In genomic region chr7:103942730-103943129, GRCm38 (mm10) we compare ENCODE assay signal across 8 mouse cellular contexts. TPM values are rescaled to one million over a fixed set of nuclear protein-coding genes. Genes with fewer than 3 reads are reported as not detected.
A peak's percentile ranks its signal among the peaks of the same experiment; 100 is the strongest.
DNase-seq lines count a peak whose midpoint lies in the region; ATAC-seq and TF ChIP-seq lines count a peak whose summit lies in the region.
"Had no signal": no experiment of that assay in that cellular context is flagged by ENCODE, and none has a peak within 500 bp of the region (broad histone marks: within the 10 kb centered on the region; RNA-seq: fewer than 3 reads in every experiment).

No protein-coding gene starts in this region.

- intact Hi-C loops in left cerebral cortex, adult 2 months (cut with DNase I), result loop anchor here (2.0 kb wide), 1 partner anchor 1430 kb away; no protein-coding TSS in a partner anchor
- intact Hi-C loops in left cerebral cortex, postnatal 36 days (cut with DNase I), result no loop called here

- DNase-seq in left cerebral cortex, adult 2 months (ENCODE audit: extremely low spot score in 1 of 2, low spot score in 2 of 2), result peak in 1 of 2 experiments; percentile 13
- DNase-seq in left cerebral cortex, postnatal 36 days (ENCODE audit: low spot score in 2 of 2), result no peak
- peak; percentile 6 for DNase-seq in G1E (ENCODE audit: low spot score)
- peak; percentile 81 for DNase-seq in hindbrain, embryonic 11.5 days (ENCODE audit: low spot score)
- peak; percentile 84 for DNase-seq in lung, embryonic 14.5 days
- peak; percentile 65 to 81 for DNase-seq in spleen, postnatal 4 days (ENCODE audit: low spot score in 2 of 2)

- peak; percentile 54 for TF ChIP-seq CTCF in left cerebral cortex, adult 2 months (IDR thresholded peaks at IDR 0.05)
- peak; percentile 80 for TF ChIP-seq CTCF in G1E (IDR thresholded peaks at IDR 0.05; ENCODE audit: low read depth, low read length)
- TF ChIP-seq CTCF in bone marrow macrophage, adult 2 months (IDR thresholded peaks at IDR 0.05; ENCODE audit: low read depth, low read length), result peak; percentile 33; the same call in 1 of the 2 replicates
- TF ChIP-seq CTCF in lung, embryonic 14.5 days (IDR thresholded peaks at IDR 0.05; ENCODE audit: low read depth), result peak; percentile 76

- H3K9me3 ChIP-seq in G1E (replicated peaks), result no peaks in the 10 kb centered on the region
- H3K9me3 ChIP-seq in hindbrain, embryonic 11.5 days (ENCODE audit: control insufficient read depth, low read length), result no peaks in the 10 kb centered on the region
- H3K9me3 ChIP-seq in lung, embryonic 14.5 days (ENCODE audit: low read depth, low read length), result no peaks in the 10 kb centered on the region

- H3K4me3 ChIP-seq in left cerebral cortex, adult 2 months, result no peak overlapping the region
- H3K4me3 ChIP-seq in G1E (ENCODE audit: low read depth, low read length), result no peak overlapping the region
- H3K4me3 ChIP-seq in bone marrow macrophage, adult 2 months (ENCODE audit: insufficient read depth, low read length), result no peak overlapping the region
- H3K4me3 ChIP-seq in hindbrain, embryonic 11.5 days (ENCODE audit: low read depth, low read length), result no peak overlapping the region
- H3K4me3 ChIP-seq in lung, embryonic 14.5 days (ENCODE audit: low read depth, low read length), result no peak overlapping the region

- no peak overlapping the region for H3K4me2 ChIP-seq in hindbrain, embryonic 11.5 days (replicated peaks; ENCODE audit: low read depth, low read length)
- no peak overlapping the region for H3K4me2 ChIP-seq in lung, embryonic 14.5 days

- no peak overlapping the region for H3K9ac ChIP-seq in hindbrain, embryonic 11.5 days (ENCODE audit: low read depth, low read length)
- no peak overlapping the region for H3K9ac ChIP-seq in lung, embryonic 14.5 days

- WGBS in hindbrain, embryonic 11.5 days, result 25% methylated on average over 2 of the region's 2 CpGs
- 30% methylated on average over 2 of the region's 2 CpGs for WGBS in lung, embryonic 14.5 days

- no peaks in the 10 kb centered on the region; the same call in 1 of the 2 replicates for H3K4me1 ChIP-seq in G1E (ENCODE audit: insufficient read depth, low read depth, low read length)
- H3K4me1 ChIP-seq in bone marrow macrophage, adult 2 months (ENCODE audit: control insufficient read depth, insufficient read depth, low read length), result no peaks in the 10 kb centered on the region
- no peaks in the 10 kb centered on the region for H3K4me1 ChIP-seq in hindbrain, embryonic 11.5 days (replicated peaks; ENCODE audit: control insufficient read depth, insufficient read depth, low read length)
- H3K4me1 ChIP-seq in lung, embryonic 14.5 days (ENCODE audit: insufficient read depth), result no peaks in the 10 kb centered on the region

- H3K27me3 ChIP-seq in G1E (ENCODE audit: insufficient read depth, low read length), result peaks cover 14% of the 10 kb centered on the region
- H3K27me3 ChIP-seq in hindbrain, embryonic 11.5 days (ENCODE audit: control insufficient read depth, insufficient read depth, low read length), result no peaks in the 10 kb centered on the region
- H3K27me3 ChIP-seq in lung, embryonic 14.5 days (ENCODE audit: insufficient read depth, low read length), result no peaks in the 10 kb centered on the region

- peak; percentile 54; the same call in 1 of the 2 replicates for ATAC-seq in G1E (ENCODE audit: extremely low read depth, insufficient number of reproducible peaks, low FRiP score, poor library complexity, severe bottlenecking)
- no peak for ATAC-seq in hindbrain, embryonic 11.5 days (ENCODE audit: low FRiP score)
- ATAC-seq in lung, embryonic 14.5 days (ENCODE audit: insufficient read depth), result no peak

- TF ChIP-seq POLR2A in bone marrow macrophage, adult 2 months (IDR thresholded peaks at IDR 0.05; ENCODE audit: borderline replicate concordance, low read depth, low read length), result no peak

- H3K36me3 ChIP-seq in G1E (replicated peaks), result no peaks in the 10 kb centered on the region
- no peaks in the 10 kb centered on the region for H3K36me3 ChIP-seq in hindbrain, embryonic 11.5 days (ENCODE audit: control insufficient read depth, insufficient read depth, low read length)
- no peaks in the 10 kb centered on the region for H3K36me3 ChIP-seq in lung, embryonic 14.5 days (ENCODE audit: insufficient read depth)

- H3K27ac ChIP-seq in left cerebral cortex, adult 2 months, result no peak overlapping the region
- no peak overlapping the region for H3K27ac ChIP-seq in bone marrow macrophage, adult 2 months (ENCODE audit: insufficient read depth, low read depth, low read length)
- H3K27ac ChIP-seq in hindbrain, embryonic 11.5 days (ENCODE audit: low read depth, low read length), result no peak overlapping the region
- H3K27ac ChIP-seq in lung, embryonic 14.5 days (ENCODE audit: low read depth), result no peak overlapping the region

RNA-seq across cellular contexts. Expression of gene Olfr633, which starts 1.5 kb away (rescaled TPM):
- not detected for total RNA-seq in left cerebral cortex, adult 2 months (2021)
- not detected for total RNA-seq in left cerebral cortex, postnatal 36 days (2021)
- total RNA-seq in G1E (2014; fragmentation: Nextera tagmentation), result not detected in 2 replicates
- 0.11 and 0.35 TPM in 2 replicates for total RNA-seq in G1E (2017)
- not detected in 2 replicates for polyA plus RNA-seq in G1E (2012)
- not detected in 2 replicates for polyA plus RNA-seq in bone marrow macrophage, adult 2 months (2012; ENCODE audit: insufficient read depth, insufficient read length, missing spikeins)
- not detected in 2 replicates for polyA plus RNA-seq in hindbrain, embryonic 11.5 days (2014; fragmentation: Nextera tagmentation; extraction: Ambion mirVana)
- not detected in 2 replicates for polyA plus RNA-seq in lung, embryonic 14.5 days (2014; fragmentation: Nextera tagmentation; extraction: Ambion mirVana)
- polyA plus RNA-seq: stomach, embryonic 16.5 days had no signal

RNA-seq across cellular contexts. Expression of gene Olfr632, which starts 8.6 kb away (rescaled TPM):
- total RNA-seq in left cerebral cortex, adult 2 months (2021), result not detected
- under 1 TPM in 1 of 2 experiments, not detected in 1; 0.25 TPM for total RNA-seq in left cerebral cortex, postnatal 36 days (2021)
- total RNA-seq in G1E (2014; fragmentation: Nextera tagmentation), result not detected in 2 replicates
- 0.16 TPM in 1 of 2 replicates, not detected in the other for total RNA-seq in G1E (2017)
- not detected in 2 replicates for polyA plus RNA-seq in G1E (2012)
- polyA plus RNA-seq in bone marrow macrophage, adult 2 months (2012; ENCODE audit: insufficient read depth, insufficient read length, missing spikeins), result not detected in 2 replicates
- polyA plus RNA-seq in hindbrain, embryonic 11.5 days (2014; fragmentation: Nextera tagmentation; extraction: Ambion mirVana), result 0.13 TPM in 1 of 2 replicates, not detected in the other
- polyA plus RNA-seq in lung, embryonic 14.5 days (2014; fragmentation: Nextera tagmentation; extraction: Ambion mirVana), result not detected in 2 replicates
- polyA plus RNA-seq: stomach, embryonic 16.5 days had no signal

RNA-seq across cellular contexts. Expression of gene Olfr631, which starts 14.1 kb away (rescaled TPM):
- total RNA-seq in left cerebral cortex, adult 2 months (2021), result not detected
- not detected for total RNA-seq in left cerebral cortex, postnatal 36 days (2021)
- total RNA-seq in G1E (2014; fragmentation: Nextera tagmentation) (not detected in 2 replicates), G1E (2017) (0.33 TPM in 1 of 2 replicates, not detected in the other)
- polyA plus RNA-seq in G1E (2012), result not detected in 2 replicates
- polyA plus RNA-seq in bone marrow macrophage, adult 2 months (2012; ENCODE audit: insufficient read depth, insufficient read length, missing spikeins), result not detected in 2 replicates
- not detected in 2 replicates for polyA plus RNA-seq in hindbrain, embryonic 11.5 days (2014; fragmentation: Nextera tagmentation; extraction: Ambion mirVana)
- not detected in 2 replicates for polyA plus RNA-seq in lung, embryonic 14.5 days (2014; fragmentation: Nextera tagmentation; extraction: Ambion mirVana)
- polyA plus RNA-seq: stomach, embryonic 16.5 days had no signal

RNA-seq across cellular contexts. Expression of gene Olfr635, which starts 28.2 kb away (rescaled TPM):
- under 1 TPM; 0.05 to 0.09 TPM for total RNA-seq in left cerebral cortex, adult 2 months (2021)
- under 1 TPM; 0.02 to 0.07 TPM for total RNA-seq in left cerebral cortex, postnatal 36 days (2021)
- not detected in 2 replicates for total RNA-seq in G1E (2014; fragmentation: Nextera tagmentation)
- 0.12 and 0.33 TPM in 2 replicates for total RNA-seq in G1E (2017)
- polyA plus RNA-seq in G1E (2012), result not detected in 2 replicates
- polyA plus RNA-seq in bone marrow macrophage, adult 2 months (2012; ENCODE audit: insufficient read depth, insufficient read length, missing spikeins), result 0.13 TPM in 1 of 2 replicates, not detected in the other
- polyA plus RNA-seq in hindbrain, embryonic 11.5 days (2014; fragmentation: Nextera tagmentation; extraction: Ambion mirVana), result not detected in 2 replicates
- polyA plus RNA-seq in lung, embryonic 14.5 days (2014; fragmentation: Nextera tagmentation; extraction: Ambion mirVana), result not detected in 2 replicates

RNA-seq across cellular contexts. Expression of gene Olfr65, which starts 39.4 kb away (rescaled TPM):
- total RNA-seq in left cerebral cortex, adult 2 months (2021), result not detected
- not detected for total RNA-seq in left cerebral cortex, postnatal 36 days (2021)
- total RNA-seq in G1E (2014; fragmentation: Nextera tagmentation), result not detected in 2 replicates
- not detected in 2 replicates for total RNA-seq in G1E (2017)
- not detected in 2 replicates for polyA plus RNA-seq in G1E (2012)
- not detected in 2 replicates for polyA plus RNA-seq in bone marrow macrophage, adult 2 months (2012; ENCODE audit: insufficient read depth, insufficient read length, missing spikeins)
- polyA plus RNA-seq in hindbrain, embryonic 11.5 days (2014; fragmentation: Nextera tagmentation; extraction: Ambion mirVana), result not detected in 2 replicates
- not detected in 2 replicates for polyA plus RNA-seq in lung, embryonic 14.5 days (2014; fragmentation: Nextera tagmentation; extraction: Ambion mirVana)
- polyA plus RNA-seq: stomach, embryonic 16.5 days had no signal

Comparison
In these comparisons a context has a peak if more than half of its experiments do, and no peak if none do; other contexts are left out.
1. DNase-seq: peak in G1E (single experiment), hindbrain, embryonic 11.5 days (single experiment), lung, embryonic 14.5 days (single experiment) and spleen, postnatal 4 days (2 of 2); none in left cerebral cortex, postnatal 36 days (0 of 2).
2. Peak in every context shown above with its lines, with median percentiles within 50 percentile points of each other: CTCF ChIP-seq.